Comparison of ENCODE assay signal across 22 mouse cellular contexts in genomic region chr8:77983476-77983875, GRCm38 (mm10).
DNase-seq lines count a peak whose midpoint lies in the region; ATAC-seq and TF ChIP-seq lines count a peak whose summit lies in the region.
"Had no signal": no experiment of that assay in that cellular context is flagged by ENCODE, and none has a peak within 500 bp of the region (broad histone marks: within the 10 kb centered on the region; RNA-seq: fewer than 3 reads in every experiment).

No protein-coding gene starts in this region.

- H3K79me2 ChIP-seq in liver, adult 2 months (ENCODE audit: control insufficient read depth, insufficient read depth, low read length), result no peaks in the 10 kb centered on the region

- H3K9ac ChIP-seq in embryonic facial prominence, embryonic 14.5 days (ENCODE audit: low read depth, low read length), result no peak overlapping the region
- no peak overlapping the region for H3K9ac ChIP-seq in liver, adult 2 months (ENCODE audit: low read depth, low read length)
- H3K9ac ChIP-seq in lung, embryonic 16.5 days (ENCODE audit: low read length), result no peak overlapping the region
- H3K9ac ChIP-seq in stomach, embryonic 16.5 days (ENCODE audit: low read length), result no peak overlapping the region
- H3K9ac ChIP-seq: embryonic facial prominence, embryonic 13.5 days; hindbrain, embryonic 13.5 days had no signal

- no peak for ATAC-seq in embryonic facial prominence, embryonic 14.5 days (ENCODE audit: low read depth)
- peak; percentile 80 for ATAC-seq in lung, embryonic 16.5 days (ENCODE audit: low read depth)
- peak; percentile 79; the same call in 1 of the 2 replicates for ATAC-seq in stomach, embryonic 16.5 days (ENCODE audit: insufficient read depth, low FRiP score)
- ATAC-seq: CD4-positive, CD25-positive, alpha-beta regulatory T cell, adult 4 months; forebrain, embryonic 14.5 days had no signal

- no peak overlapping the region for H3K27ac ChIP-seq in embryonic facial prominence, embryonic 14.5 days (replicated peaks; ENCODE audit: low read depth, low read length)
- no peak overlapping the region for H3K27ac ChIP-seq in embryonic facial prominence, embryonic 10.5 days (replicated peaks)
- no peak overlapping the region for H3K27ac ChIP-seq in liver, adult 2 months (replicated peaks; ENCODE audit: insufficient read depth, low read depth, low read length)
- peak overlapping the region; percentile 78 for H3K27ac ChIP-seq in lung, embryonic 16.5 days (ENCODE audit: low read length)
- H3K27ac ChIP-seq in stomach, embryonic 16.5 days (ENCODE audit: low read length), result peak overlapping the region; percentile 64; the same call in 1 of the 2 replicates
- H3K27ac ChIP-seq: embryonic facial prominence, embryonic 13.5 days; gastrocnemius, adult 2 months; hindbrain, embryonic 13.5 days had no signal

- peak; percentile 61 for DNase-seq in embryonic facial prominence, embryonic 14.5 days (ENCODE audit: low spot score)
- DNase-seq in embryonic facial prominence, embryonic 10.5 days (ENCODE audit: low spot score), result no peak
- DNase-seq in liver, adult 2 months (ENCODE audit: extremely low read depth, low read depth, low spot score), result peak; percentile 38
- no peak for DNase-seq in liver
- DNase-seq in lung, adult 2 months, result no peak
- DNase-seq: adrenal gland, adult 8-10 months; adrenal gland, postnatal 36 days; B cell, adult 2 months; cerebellum, adult 11 months; cerebellum, adult 9-10 months; cerebellum, postnatal 25 days; gastrocnemius, adult 2 months; gastrocnemius, postnatal 25 days; heart, postnatal 10 days; heart, postnatal 4 days had no signal

- TF ChIP-seq CTCF in liver, adult 2 months (IDR thresholded peaks at IDR 0.05; ENCODE audit: low read depth, low read length), result no peak
- no peak for TF ChIP-seq CTCF in lung, adult 2 months (IDR thresholded peaks at IDR 0.05; ENCODE audit: insufficient read depth, low read length)

- no peaks in the 10 kb centered on the region for H3K36me3 ChIP-seq in embryonic facial prominence, embryonic 14.5 days (ENCODE audit: control insufficient read depth, insufficient read depth, low read length)
- no peaks in the 10 kb centered on the region for H3K36me3 ChIP-seq in embryonic facial prominence, embryonic 10.5 days (replicated peaks)
- H3K36me3 ChIP-seq in liver, adult 2 months (ENCODE audit: control insufficient read depth, insufficient read depth, low read length), result no peaks in the 10 kb centered on the region
- H3K36me3 ChIP-seq in lung, embryonic 16.5 days (ENCODE audit: control insufficient read depth, insufficient read depth, low read length), result no peaks in the 10 kb centered on the region
- no peaks in the 10 kb centered on the region for H3K36me3 ChIP-seq in stomach, embryonic 16.5 days (ENCODE audit: control insufficient read depth, insufficient read depth, low read length)
- H3K36me3 ChIP-seq: embryonic facial prominence, embryonic 13.5 days; G1E; hindbrain, embryonic 13.5 days had no signal

- H3K4me1 ChIP-seq in embryonic facial prominence, embryonic 14.5 days (ENCODE audit: control insufficient read depth, insufficient read depth, low read length), result no peaks in the 10 kb centered on the region
- no peaks in the 10 kb centered on the region for H3K4me1 ChIP-seq in embryonic facial prominence, embryonic 10.5 days
- H3K4me1 ChIP-seq in liver, adult 2 months (ENCODE audit: control insufficient read depth, insufficient read depth, low read length), result no peaks in the 10 kb centered on the region
- H3K4me1 ChIP-seq in lung, embryonic 16.5 days (replicated peaks; ENCODE audit: control insufficient read depth, insufficient read depth, low read length), result peaks cover 9% of the 10 kb centered on the region
- H3K4me1 ChIP-seq in lung, adult 2 months (ENCODE audit: control insufficient read depth, insufficient read depth, low read length), result no peaks in the 10 kb centered on the region
- H3K4me1 ChIP-seq in stomach, embryonic 16.5 days (ENCODE audit: control insufficient read depth, insufficient read depth, low read length), result peaks cover 9% of the 10 kb centered on the region; the same call in 1 of the 2 replicates
- H3K4me1 ChIP-seq: hindbrain, embryonic 13.5 days had no signal

- WGBS in embryonic facial prominence, embryonic 14.5 days, result 46% methylated on average over 3 of the region's 3 CpGs
- WGBS in embryonic facial prominence, embryonic 10.5 days, result 75% methylated on average over 3 of the region's 3 CpGs
- 74% methylated on average over 3 of the region's 3 CpGs for WGBS in liver, adult 2 months
- 32% methylated on average over 3 of the region's 3 CpGs for WGBS in lung, embryonic 16.5 days
- 43% methylated on average over 3 of the region's 3 CpGs for WGBS in lung, adult 2 months
- WGBS in stomach, embryonic 16.5 days, result 34% methylated on average over 3 of the region's 3 CpGs

- no peak overlapping the region for H3K4me2 ChIP-seq in embryonic facial prominence, embryonic 14.5 days (ENCODE audit: low read depth, low read length)
- no peak overlapping the region for H3K4me2 ChIP-seq in lung, embryonic 16.5 days (ENCODE audit: low read depth, low read length)
- H3K4me2 ChIP-seq in stomach, embryonic 16.5 days (ENCODE audit: low read depth, low read length), result no peak overlapping the region
- H3K4me2 ChIP-seq: embryonic facial prominence, embryonic 13.5 days; hindbrain, embryonic 13.5 days had no signal

- H3K9me3 ChIP-seq in embryonic facial prominence, embryonic 14.5 days (ENCODE audit: control insufficient read depth, low read length), result no peaks in the 10 kb centered on the region
- H3K9me3 ChIP-seq in embryonic facial prominence, embryonic 10.5 days, result no peaks in the 10 kb centered on the region
- no peaks in the 10 kb centered on the region for H3K9me3 ChIP-seq in lung, embryonic 16.5 days (ENCODE audit: control insufficient read depth, low read length)
- no peaks in the 10 kb centered on the region for H3K9me3 ChIP-seq in stomach, embryonic 16.5 days (replicated peaks; ENCODE audit: control insufficient read depth, low read length)
- H3K9me3 ChIP-seq: embryonic facial prominence, embryonic 13.5 days; G1E; hindbrain, embryonic 13.5 days had no signal

- no peak for TF ChIP-seq POLR2A in liver, adult 2 months (IDR thresholded peaks at IDR 0.05; ENCODE audit: extremely low read depth, insufficient read depth, low read length)
- TF ChIP-seq POLR2A in lung, adult 2 months (IDR thresholded peaks at IDR 0.05; ENCODE audit: borderline replicate concordance, extremely low read depth, low read depth, low read length), result no peak

- no peak overlapping the region for H3K4me3 ChIP-seq in embryonic facial prominence, embryonic 14.5 days (ENCODE audit: low read depth, low read length)
- H3K4me3 ChIP-seq in embryonic facial prominence, embryonic 10.5 days, result no peak overlapping the region
- H3K4me3 ChIP-seq in liver, adult 2 months (ENCODE audit: insufficient read depth, low read depth, low read length), result no peak overlapping the region
- no peak overlapping the region for H3K4me3 ChIP-seq in lung, embryonic 16.5 days (ENCODE audit: low read length)
- H3K4me3 ChIP-seq in lung, adult 2 months (replicated peaks; ENCODE audit: extremely low read depth, low read depth, low read length), result no peak overlapping the region
- H3K4me3 ChIP-seq in stomach, embryonic 16.5 days (replicated peaks; ENCODE audit: low read length), result no peak overlapping the region
- H3K4me3 ChIP-seq: embryonic facial prominence, embryonic 13.5 days; gastrocnemius, adult 2 months; hindbrain, embryonic 13.5 days had no signal

- H3K27me3 ChIP-seq in embryonic facial prominence, embryonic 14.5 days (replicated peaks; ENCODE audit: control insufficient read depth, insufficient read depth, low read length), result no peaks in the 10 kb centered on the region
- no peaks in the 10 kb centered on the region for H3K27me3 ChIP-seq in embryonic facial prominence, embryonic 10.5 days (replicated peaks; ENCODE audit: low read depth, poor library complexity, severe bottlenecking)
- no peaks in the 10 kb centered on the region for H3K27me3 ChIP-seq in liver, adult 2 months (ENCODE audit: control insufficient read depth, insufficient read depth, low read length)
- no peaks in the 10 kb centered on the region for H3K27me3 ChIP-seq in lung, embryonic 16.5 days (ENCODE audit: control insufficient read depth, insufficient read depth, low read depth, low read length)
- no peaks in the 10 kb centered on the region for H3K27me3 ChIP-seq in stomach, embryonic 16.5 days (ENCODE audit: control insufficient read depth, insufficient read depth, low read length)
- H3K27me3 ChIP-seq: embryonic facial prominence, embryonic 13.5 days; hindbrain, embryonic 13.5 days had no signal

Comparison
In these comparisons a context has a peak if more than half of its experiments do, and no peak if none do; other contexts are left out.
1. DNase-seq: peak in embryonic facial prominence, embryonic 14.5 days (single experiment) and liver, adult 2 months (single experiment); none in embryonic facial prominence, embryonic 10.5 days (single experiment), liver (single experiment) and lung, adult 2 months (single experiment).
2. H3K27ac ChIP-seq: peak in lung, embryonic 16.5 days (single experiment) and stomach, embryonic 16.5 days (single experiment); none in embryonic facial prominence, embryonic 14.5 days (single experiment), embryonic facial prominence, embryonic 10.5 days (single experiment) and liver, adult 2 months (single experiment).